Mouse (Mus musculus): ENCODE data around the gene Ick.

Gene Ick

DNA sequence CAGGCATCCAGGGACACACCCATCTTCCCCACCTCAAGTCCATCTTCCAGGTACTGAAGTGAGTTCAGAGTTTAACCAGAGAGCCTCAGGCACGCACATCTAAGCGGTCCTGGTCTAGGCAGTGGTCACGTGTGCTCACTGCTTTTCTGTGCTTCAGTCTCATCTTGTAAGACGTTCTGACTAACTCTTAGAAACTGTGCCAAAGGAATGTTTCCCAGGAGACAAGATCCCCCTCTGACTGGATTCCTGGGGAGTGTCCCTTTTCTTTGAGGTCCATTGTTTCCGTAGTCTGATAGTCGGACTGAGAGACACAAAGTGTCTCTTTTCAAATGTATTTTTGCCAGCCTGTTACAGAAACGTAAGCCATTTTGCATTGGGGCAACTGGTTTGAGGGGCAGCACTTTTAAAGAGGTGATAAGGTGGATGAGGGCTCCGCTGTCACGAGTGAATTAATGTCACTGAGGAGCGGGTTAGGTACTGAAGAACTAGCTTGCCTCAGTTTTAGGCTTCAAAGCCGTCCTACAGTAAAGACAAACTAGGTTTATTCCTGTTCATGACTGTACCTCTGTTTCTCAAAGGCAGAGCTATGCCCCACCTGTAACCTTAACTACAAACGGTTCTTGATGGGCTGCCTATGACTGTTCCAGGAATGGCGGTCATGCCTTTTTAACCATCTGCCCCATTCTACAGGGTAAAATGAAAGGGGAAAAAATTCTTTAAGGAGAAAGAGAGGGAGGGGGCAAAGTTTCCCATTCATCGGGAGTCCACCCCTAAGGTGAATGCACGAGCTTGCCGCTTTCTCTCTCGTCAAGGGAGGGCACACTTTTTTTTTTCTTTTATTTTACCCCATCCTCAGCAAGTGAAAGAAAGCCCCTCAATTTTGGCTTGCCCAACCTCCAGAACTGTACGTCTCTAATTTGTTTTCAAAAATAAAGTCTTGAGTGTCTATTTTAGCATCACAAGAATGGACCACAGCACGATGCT lies 82.0 kb downstream of the Ick start:
- in situ Hi-C loops (cut with MseI, MboI) = no loop called here

DNA sequence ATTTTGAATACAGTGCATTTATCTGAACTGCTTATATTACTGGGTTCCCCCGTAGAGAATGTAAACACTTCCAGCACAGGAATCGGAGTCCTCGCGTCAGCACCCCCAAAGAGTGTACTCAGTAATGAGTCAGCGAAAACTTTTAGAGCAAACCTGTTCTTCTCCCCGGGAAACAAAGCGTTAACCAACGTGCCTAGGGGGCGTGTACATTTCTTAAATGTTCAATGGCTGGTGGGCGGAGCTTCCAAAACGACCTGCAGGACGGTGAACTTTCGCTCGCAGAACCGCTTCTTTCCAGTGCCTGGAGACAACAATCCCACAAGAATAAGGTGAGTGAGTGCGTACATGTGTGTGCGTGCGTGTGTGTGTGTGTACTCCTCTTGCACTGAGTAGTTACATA lies 82.7 kb downstream of the Ick start:
- in situ Hi-C loops (cut with MseI, MboI) = no loop called here

- in situ Hi-C loops (cut with MseI, MboI) = no loop called here
Measured at GRCm38 (mm10) chr9:78193902-78194597, 85.1 kb downstream of the Ick start.

GRCm38 (mm10) chr9:78195034-78195433 lies 86.0 kb downstream of the Ick start:
- in situ Hi-C loops (cut with MseI, MboI) = no loop called here

GRCm38 (mm10) chr9:78197801-78198200 lies 88.8 kb downstream of the Ick start:
- in situ Hi-C loops (cut with MseI, MboI) = no loop called here

GRCm38 (mm10) chr9:78204194-78204593 lies 95.2 kb downstream of the Ick start:
- in situ Hi-C loops (cut with MseI, MboI) = no loop called here

DNA sequence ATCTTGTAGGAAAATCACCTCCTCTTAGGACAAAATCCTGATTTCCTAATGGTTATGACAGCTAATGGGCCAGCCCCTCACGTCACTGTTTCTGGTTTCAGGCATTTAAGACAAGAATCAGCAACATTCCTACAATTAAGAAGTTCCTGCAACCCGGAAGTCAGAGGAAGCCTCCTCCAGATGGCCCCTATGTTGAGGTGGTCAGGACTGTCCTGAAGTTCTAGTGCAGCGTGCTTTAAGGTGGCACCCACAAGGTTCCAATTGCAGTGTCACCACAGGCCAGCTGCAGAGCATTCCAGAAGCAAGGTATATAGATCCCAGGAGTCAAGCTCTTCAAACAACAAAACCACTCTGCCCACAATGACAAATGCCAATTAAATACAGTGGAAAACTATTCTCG lies 100.0 kb downstream of the Ick start:
- in situ Hi-C loops (cut with MseI, MboI) = no loop called here

DNA sequence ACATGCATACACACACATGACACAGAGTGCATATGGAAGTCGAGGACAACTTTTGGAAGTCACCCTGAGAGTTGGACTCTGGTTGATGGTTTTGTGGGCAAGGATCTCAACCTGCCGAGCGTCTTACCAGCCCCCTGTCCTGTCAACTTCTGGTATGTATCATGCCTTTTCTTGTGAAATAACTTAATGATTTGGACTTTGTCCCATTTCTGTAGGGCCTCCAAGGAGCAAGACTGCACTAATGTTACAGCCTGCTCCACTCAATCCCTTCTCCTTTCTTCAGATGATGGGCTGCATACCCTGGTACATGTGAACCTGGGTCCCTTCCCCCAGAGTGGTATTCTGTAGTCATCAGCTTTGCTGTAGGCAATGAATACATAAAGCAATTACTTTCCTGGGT lies 101.1 kb downstream of the Ick start:
- in situ Hi-C loops (cut with MseI, MboI) = no loop called here

- in situ Hi-C loops (cut with MseI, MboI) = no loop called here
Measured at GRCm38 (mm10) chr9:78210821-78211220, 101.8 kb downstream of the Ick start.

- in situ Hi-C loops (cut with MseI, MboI) = no loop called here
Measured at GRCm38 (mm10) chr9:78211521-78211920, 102.5 kb downstream of the Ick start.

DNA sequence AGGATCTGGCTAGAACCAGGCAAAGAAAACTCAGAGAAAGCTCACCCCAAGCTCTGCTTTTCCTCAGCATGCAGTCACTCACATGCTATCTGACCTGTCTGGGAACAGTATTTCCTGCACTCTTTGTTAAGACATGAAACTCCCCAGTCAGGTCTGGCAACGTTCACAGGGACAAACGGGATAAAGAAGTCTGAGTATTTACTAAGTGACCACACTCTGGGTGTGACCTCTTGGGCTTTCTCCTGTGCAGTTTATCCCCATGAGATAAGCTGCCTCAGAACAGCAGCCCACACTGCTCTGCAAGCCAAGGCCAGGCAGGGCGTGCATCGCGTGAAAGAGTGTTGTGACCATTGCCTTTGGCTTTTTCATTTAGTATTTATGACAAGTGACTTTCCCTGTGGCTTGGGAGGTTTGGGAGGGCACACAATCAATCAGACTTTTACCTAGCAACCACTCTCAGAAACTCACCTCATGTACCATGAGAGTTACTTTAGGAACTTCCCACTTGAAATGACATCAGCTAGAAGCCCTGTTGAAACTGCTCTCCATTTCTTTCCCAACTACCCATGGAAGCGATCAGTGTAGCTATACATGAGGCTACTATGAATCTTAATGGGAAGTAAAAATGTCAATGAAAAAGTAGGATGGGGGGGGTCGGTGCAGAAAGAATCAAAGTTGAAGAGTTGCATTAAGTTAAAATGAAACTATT lies 103.5 kb downstream of the Ick start:
- in situ Hi-C loops (cut with MseI, MboI) = no loop called here

DNA sequence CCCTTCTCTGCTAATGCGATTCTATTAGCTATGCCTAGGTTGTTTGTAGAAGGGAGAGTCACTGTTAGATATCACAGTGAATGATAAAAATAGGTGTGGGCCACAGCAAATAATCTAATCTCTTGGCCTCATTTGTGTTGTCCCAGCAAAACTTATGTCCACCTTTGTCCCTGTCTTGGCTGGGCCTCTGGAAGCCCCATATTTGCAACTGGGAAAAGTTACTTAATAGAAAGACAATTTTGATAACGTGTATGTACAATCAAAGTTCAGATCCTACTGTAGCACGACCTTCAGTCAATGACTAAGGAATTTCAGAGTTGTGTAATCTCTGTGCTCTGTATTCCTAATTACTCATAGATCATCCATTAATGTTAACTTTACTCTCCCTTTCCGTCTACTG lies 108.1 kb downstream of the Ick start:
- in situ Hi-C loops (cut with MseI, MboI) = no loop called here

Measured in mouse trophoblast stem cell (cell line).